ENCODE assay signal across 9 mouse cellular contexts in the genomic region with DNA sequence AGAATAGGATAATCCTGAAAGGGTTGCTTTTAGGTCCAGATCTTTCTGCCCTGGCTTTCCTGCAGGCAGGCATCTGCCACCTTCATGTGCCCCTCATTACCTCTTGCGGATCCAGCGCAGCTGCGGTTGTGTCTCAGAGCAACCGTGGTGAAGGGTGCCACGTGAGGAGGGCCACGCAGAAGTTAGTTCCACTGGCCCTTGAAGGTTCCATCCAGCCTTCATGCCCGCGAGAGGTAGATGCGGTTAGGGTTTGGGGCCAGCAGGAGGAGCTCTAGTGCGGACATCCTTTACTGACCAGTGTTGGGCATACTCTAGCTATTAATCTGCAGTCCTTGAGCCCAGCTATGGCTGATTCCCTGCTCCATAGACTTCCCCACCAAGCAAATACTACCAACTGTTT. TPM values are rescaled to one million over a fixed set of nuclear protein-coding genes. Genes with fewer than 3 reads are reported as not detected.
DNase-seq lines count a peak whose midpoint lies in the region; ATAC-seq lines count a peak whose summit lies in the region.
"Had no signal": no experiment of that assay in that cellular context is flagged by ENCODE, and none has a peak within 500 bp of the region (broad histone marks: within the 10 kb centered on the region; RNA-seq: fewer than 3 reads in every experiment).

A gene (minus strand): TSS at position 149 of the 400 bp plus-strand sequence.

- no peak within 1 kb of the TSS for H3K27ac ChIP-seq in hindbrain, embryonic 13.5 days

- no peaks in the 10 kb centered on the region for H3K9me3 ChIP-seq in hindbrain, embryonic 13.5 days

- no peak within 1 kb of the TSS for H3K4me3 ChIP-seq in hindbrain, embryonic 13.5 days

- H3K9ac ChIP-seq in hindbrain, embryonic 13.5 days = no peak within 1 kb of the TSS

- peak; percentile 4 for DNase-seq in embryo, embryonic 11 days
- no peak for DNase-seq in embryo, embryonic 10 days (ENCODE audit: low spot score)
- peak; percentile 7 for DNase-seq in 416B (ENCODE audit: low read depth)
- peak; percentile 47 for DNase-seq in naive thymus-derived CD4-positive, alpha-beta T cell, adult 2 months (ENCODE audit: low read depth)
- DNase-seq in cerebellum, postnatal 25 days = no peak
- DNase-seq in layer of hippocampus, postnatal 25 days (ENCODE audit: extremely low spot score in 1 of 2, low spot score in 1 of 2) = no peak

- WGBS in hindbrain, embryonic 13.5 days = 35% methylated on average over 10 of the region's 10 CpGs

- no peaks in the 10 kb centered on the region for H3K27me3 ChIP-seq in hindbrain, embryonic 13.5 days

- no peak within 1 kb of the TSS for H3K4me2 ChIP-seq in hindbrain, embryonic 13.5 days

- H3K4me1 ChIP-seq in hindbrain, embryonic 13.5 days (replicated peaks) = no peaks in the 10 kb centered on the region

- H3K36me3 ChIP-seq in hindbrain, embryonic 13.5 days = no peaks in the 10 kb centered on the region

- ATAC-seq in common myeloid progenitor, adult 5-6 weeks (replicated peaks; ENCODE audit: low read depth, poor library complexity, severe bottlenecking) = peak; percentile 83
- no peak for ATAC-seq in hindbrain, embryonic 13.5 days (ENCODE audit: low FRiP score)

RNA-seq across cellular contexts. Expression of the gene that starts here (rescaled TPM):
- total RNA-seq in common myeloid progenitor, adult 5-6 weeks (2017) = not detected in 2 replicates
- polyA plus RNA-seq in hindbrain, embryonic 13.5 days (2015; fragmentation: Nextera tagmentation; extraction: Ambion mirVana) = not detected in 2 replicates
- total RNA-seq in layer of hippocampus, postnatal 25 days (2021) = not detected
- polyA plus RNA-seq: embryonic facial prominence, embryonic 14.5 days had no signal

Comparison
In these comparisons a context has a peak if more than half of its experiments do, and no peak if none do; other contexts are left out.
1. DNase-seq: peak in embryo, embryonic 11 days (single experiment), 416B (single experiment) and naive thymus-derived CD4-positive, alpha-beta T cell, adult 2 months (single experiment); none in embryo, embryonic 10 days (single experiment), cerebellum, postnatal 25 days (0 of 2) and layer of hippocampus, postnatal 25 days (0 of 2).
2. Peak in ATAC-seq in common myeloid progenitor, adult 5-6 weeks; RNA of the gene not detected or under 1 TPM.